Mouse (Mus musculus) megakaryocyte-erythroid progenitor cell, adult 5-6 weeks (primary cell): ENCODE data around the gene Scamp1. TPM values are rescaled to one million over a fixed set of nuclear protein-coding genes. Genes with fewer than 3 reads are reported as not detected.

Source experiments
- ATAC-seq: replicated peaks from 2 replicates; pipeline ENCODE4 v1.8.0; 2016; ENCODE audit warnings: mild to moderate bottlenecking, inconsistent platforms; ENCODE audit not compliant: severe bottlenecking, poor library complexity, low FRiP score, low TSS enrichment
- total RNA-seq, 2 experiments: library from RNA; stranded (forward) in 1 of 2; stranded (reverse) in 1 of 2; fragments of 200-1000, 215-1000 nt in 1 of 2; fragments of >200 nt in 1 of 2; fragmentation: Nextera tagmentation in 1 of 2; gene quantifications; 2 replicates each; pipeline ENCODE4 v1.2.3; 2014 to 2017

Gene Scamp1
- total RNA-seq, 2 experiments from 2014 or later = 12.4 to 24.4 TPM

GRCm38 (mm10) chr13:94284543-94285269 lies 951 bp downstream of the Scamp1 start:
- peak; percentile 39 for ATAC-seq

DNA sequence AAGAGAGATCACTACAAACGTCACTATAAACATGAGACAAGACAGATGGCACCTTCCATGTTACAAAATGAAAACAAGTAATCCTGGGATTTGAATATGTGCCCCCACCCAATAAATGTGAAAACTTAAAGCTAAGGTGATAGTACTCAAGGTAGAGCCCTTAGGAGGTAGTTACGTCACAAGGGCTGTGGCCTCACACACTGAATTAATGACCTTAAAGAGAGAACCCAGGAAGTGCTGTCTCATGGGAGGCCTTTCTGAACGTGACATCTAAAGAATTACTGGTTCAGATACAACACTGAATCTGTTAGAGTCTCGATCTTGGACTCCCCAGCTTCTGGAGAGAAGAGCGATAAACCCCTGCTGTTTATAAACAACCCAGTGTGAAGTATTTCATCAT lies 6.2 kb downstream of the Scamp1 start:
- no peak for ATAC-seq

GRCm38 (mm10) chr13:94271284-94271683 lies 14.4 kb downstream of the Scamp1 start:
- ATAC-seq = peak; percentile 40

DNA sequence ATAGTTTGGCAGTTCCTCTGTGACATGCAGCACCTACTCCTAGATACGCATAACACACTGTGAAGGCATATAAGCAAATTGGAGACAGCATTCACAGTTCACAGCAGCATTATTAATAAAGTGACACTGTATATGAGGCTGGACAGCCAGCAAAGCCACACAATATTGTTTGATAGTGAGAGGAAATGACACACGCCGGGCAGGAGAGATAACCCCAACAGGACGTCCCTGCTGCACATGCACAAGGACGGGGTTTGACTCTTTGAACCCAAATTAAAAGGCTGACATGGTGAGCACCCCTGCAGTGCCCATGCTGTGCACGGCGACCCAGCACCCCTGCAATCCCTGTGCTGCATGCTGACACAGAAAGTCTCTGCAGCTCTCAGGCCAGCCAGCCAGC lies 17.5 kb downstream of the Scamp1 start:
- peak; percentile 51 for ATAC-seq

GRCm38 (mm10) chr13:94267190-94267589 lies 18.5 kb downstream of the Scamp1 start:
- ATAC-seq = no peak

DNA sequence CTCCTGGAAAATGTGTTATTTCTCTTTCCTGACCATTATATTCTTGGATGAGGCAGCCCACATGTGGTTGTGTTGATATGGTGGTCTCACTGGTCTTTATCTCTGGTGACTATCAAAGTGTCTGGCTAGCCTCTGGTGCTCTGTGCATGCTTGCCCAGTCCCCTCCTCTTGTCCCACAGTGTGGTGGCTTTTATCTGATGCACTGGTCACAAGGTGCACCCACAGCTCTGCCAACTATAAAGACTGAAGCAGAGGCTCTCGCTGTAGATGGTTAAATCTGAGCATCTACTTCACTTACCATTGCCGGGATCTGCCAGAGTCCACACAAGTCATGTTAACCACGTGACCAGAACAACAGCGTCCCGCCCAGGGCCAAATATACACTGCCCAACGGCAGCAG lies 19.1 kb downstream of the Scamp1 start:
- ATAC-seq = peak; percentile 61

- no peak for ATAC-seq
Observed at GRCm38 (mm10) chr13:94265291-94265690, 20.4 kb downstream of the Scamp1 start.

- ATAC-seq = peak; percentile 71
Observed at GRCm38 (mm10) chr13:94263943-94264342, 21.7 kb downstream of the Scamp1 start.

DNA sequence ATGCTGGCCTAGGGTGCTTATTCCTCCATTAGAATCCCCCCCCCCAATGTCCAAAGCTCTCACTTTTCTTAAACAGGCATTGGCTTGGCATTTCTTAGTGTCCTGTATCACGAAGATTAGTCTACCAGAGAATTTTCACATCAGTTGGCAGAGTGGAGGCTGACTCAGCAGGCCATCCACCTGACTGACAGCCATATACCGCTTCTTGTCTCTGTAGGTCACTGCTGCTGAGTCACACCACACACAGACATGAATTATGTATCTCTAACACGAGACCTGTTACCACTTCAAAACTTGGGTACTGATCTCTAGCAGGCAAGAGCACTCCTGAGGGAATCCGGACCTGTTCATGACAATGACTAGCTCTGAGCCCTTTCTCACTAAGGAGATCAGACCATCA lies 23.1 kb downstream of the Scamp1 start:
- ATAC-seq = peak; percentile 32

- ATAC-seq = no peak
Observed at GRCm38 (mm10) chr13:94261624-94262023, 24.0 kb downstream of the Scamp1 start.

GRCm38 (mm10) chr13:94260961-94261360 lies 24.7 kb downstream of the Scamp1 start:
- ATAC-seq = no peak

- ATAC-seq = peak; percentile 45
Observed at GRCm38 (mm10) chr13:94259210-94259609, 26.4 kb downstream of the Scamp1 start.

- no peak for ATAC-seq
Observed at GRCm38 (mm10) chr13:94258530-94258929, 27.1 kb downstream of the Scamp1 start.

DNA sequence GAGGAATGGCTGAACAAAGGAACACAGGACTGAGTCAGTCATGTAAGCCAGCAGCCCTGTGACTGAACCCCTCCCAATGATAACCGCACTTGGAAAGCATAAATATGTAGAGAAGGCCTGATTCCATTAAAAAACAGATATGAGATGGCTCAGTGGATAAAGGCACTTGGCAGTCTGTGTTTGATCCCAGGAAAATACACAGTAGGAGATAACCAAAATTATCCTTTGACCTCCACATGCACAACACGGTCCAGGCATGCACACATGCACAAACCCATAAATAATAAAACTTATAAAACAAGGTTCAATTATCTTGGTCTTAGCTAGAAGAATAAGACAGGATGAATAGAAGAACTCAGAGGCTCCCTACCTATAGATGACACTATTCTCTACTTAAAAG lies 27.9 kb downstream of the Scamp1 start:
- no peak for ATAC-seq

- ATAC-seq = peak; percentile 46; the same call in 1 of the 2 replicates
Observed at GRCm38 (mm10) chr13:94255176-94255575, 30.5 kb downstream of the Scamp1 start.

- ATAC-seq = no peak
Observed at GRCm38 (mm10) chr13:94254286-94254685, 31.4 kb downstream of the Scamp1 start.

- ATAC-seq = no peak
Observed at GRCm38 (mm10) chr13:94253052-94253451, 32.6 kb downstream of the Scamp1 start.

- ATAC-seq = peak; percentile 49
Observed at GRCm38 (mm10) chr13:94250761-94251160, 34.9 kb downstream of the Scamp1 start.

DNA sequence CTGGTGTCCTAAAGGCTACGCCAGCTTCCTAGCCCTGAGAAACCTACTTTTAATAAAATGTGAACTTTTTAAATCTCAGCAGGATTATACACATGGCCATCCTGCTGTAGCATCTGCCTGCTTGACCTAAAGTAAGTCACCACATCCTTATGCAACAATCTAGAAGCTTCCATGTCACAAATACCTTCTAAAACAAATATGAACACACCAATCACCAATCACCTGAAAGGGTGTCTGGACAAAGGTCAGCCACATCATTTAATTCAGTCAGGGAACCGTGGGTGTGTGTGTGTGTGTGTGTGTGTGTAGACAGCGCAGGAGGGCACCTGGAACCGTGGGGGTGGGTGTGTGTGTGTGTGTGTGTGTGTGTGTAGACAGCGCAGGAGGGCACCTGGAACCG lies 35.5 kb downstream of the Scamp1 start:
- ATAC-seq = no peak

DNA sequence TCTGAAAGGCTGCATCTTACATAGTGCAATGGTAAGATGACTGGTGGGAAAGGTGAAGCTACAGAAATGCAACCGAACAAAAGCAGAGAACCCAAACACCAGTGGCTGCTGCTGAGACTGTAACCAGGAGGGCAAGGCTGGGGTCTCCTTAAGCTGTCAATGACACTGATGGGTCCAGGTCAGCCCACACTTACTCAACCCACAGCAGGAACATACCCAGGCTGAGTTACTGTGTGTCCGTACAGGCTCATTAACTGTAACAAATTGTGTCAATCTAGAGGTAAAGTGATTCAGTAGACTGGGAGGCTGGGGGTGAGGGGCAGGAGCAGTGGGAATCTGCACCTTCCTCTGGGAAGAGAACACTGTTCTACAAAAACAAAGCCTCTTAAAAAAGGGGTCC lies 42.8 kb downstream of the Scamp1 start:
- ATAC-seq = no peak

- ATAC-seq = no peak
Observed at GRCm38 (mm10) chr13:94241892-94242524, 43.6 kb downstream of the Scamp1 start.
